Mouse (Mus musculus) forebrain, embryonic 14.5 days (tissue): Measurements from ENCODE around the gene Tubb4a. TPM values are rescaled to one million over a fixed set of nuclear protein-coding genes. Genes with fewer than 3 reads are reported as not detected.

Source experiments
- polyA plus RNA-seq: library from polyadenylated mRNA; unstranded; fragments of >200 nt; fragmentation: Nextera tagmentation; extraction: Ambion mirVana; gene quantifications from 2 replicates; pipeline ENCODE4 v1.2.1, GENCODE M21; 2014

Gene Tubb4a
- polyA plus RNA-seq, 1 experiment from 2014 or later: 229 TPM

Other genes with a start within 250 kb of the Tubb4a start
- not detected in 2 replicates for gene Acsbg2, start 213.3 kb downstream of the Tubb4a start, polyA plus RNA-seq
- gene 1700061G19Rik, start 212.3 kb downstream of the Tubb4a start, polyA plus RNA-seq: 0.08 and 0.19 TPM in 2 replicates
- gene Mllt1, start 152.4 kb downstream of the Tubb4a start, polyA plus RNA-seq: 45.6 and 52.3 TPM in 2 replicates
- gene Acer1, start 105.7 kb downstream of the Tubb4a start, polyA plus RNA-seq: not detected in 2 replicates
- gene Clpp, start 97.5 kb downstream of the Tubb4a start, polyA plus RNA-seq: 173 and 209 TPM in 2 replicates
- 41.9 and 44.8 TPM in 2 replicates for gene Alkbh7, start 90.4 kb downstream of the Tubb4a start, polyA plus RNA-seq
- 0.70 TPM in 2 replicates for gene Pspn, start 87.8 kb downstream of the Tubb4a start, polyA plus RNA-seq
- 70.7 and 78.9 TPM in 2 replicates for gene Gtf2f1, start 76.5 kb downstream of the Tubb4a start, polyA plus RNA-seq
- 0.14 and 0.37 TPM in 2 replicates for gene Gm17949, start 76.3 kb downstream of the Tubb4a start, polyA plus RNA-seq
- 24.6 and 26.0 TPM in 2 replicates for gene Khsrp, start 56.3 kb downstream of the Tubb4a start, polyA plus RNA-seq
- not detected in 2 replicates for gene Slc25a41, start 46.1 kb downstream of the Tubb4a start, polyA plus RNA-seq
- 1.9 and 2.0 TPM in 2 replicates for gene Crb3, start 28.7 kb downstream of the Tubb4a start, polyA plus RNA-seq
- gene Slc25a23, start 27.9 kb downstream of the Tubb4a start, polyA plus RNA-seq: 25.7 and 27.2 TPM in 2 replicates
- 3.6 and 4.1 TPM in 2 replicates for gene Dennd1c, start 9.3 kb downstream of the Tubb4a start, polyA plus RNA-seq
- gene Tnfsf9, start 17.5 kb upstream of the Tubb4a start, polyA plus RNA-seq: 6.7 and 7.7 TPM in 2 replicates
- gene Cd70, start 62.0 kb upstream of the Tubb4a start, polyA plus RNA-seq: 0.27 and 0.50 TPM in 2 replicates
- not detected in 2 replicates for gene Tnfsf14, start 106.4 kb upstream of the Tubb4a start, polyA plus RNA-seq
- 0.71 and 0.90 TPM in 2 replicates for gene C3, start 140.4 kb upstream of the Tubb4a start, polyA plus RNA-seq
- 19.3 and 19.6 TPM in 2 replicates for gene Gpr108, start 160.7 kb upstream of the Tubb4a start, polyA plus RNA-seq
- gene Trip10, start 161.7 kb upstream of the Tubb4a start, polyA plus RNA-seq: 10.4 and 11.8 TPM in 2 replicates
- gene Vav1, start 191.3 kb upstream of the Tubb4a start, polyA plus RNA-seq: 0.95 and 1.2 TPM in 2 replicates